Mouse (Mus musculus) lung, postnatal 10 days (tissue): ENCODE measurements at regions not wholly inside any gene's neighbourhood (a gene's known extent, or its start where the extent isn't known, plus 50 kb on each side); places are given as distances from the start of the nearest gene placed in this dataset.
A peak's percentile ranks its signal among the peaks of the same experiment; 100 is the strongest.
"Not testable (repeated sequence)": the region's sequence is repeated elsewhere in the genome, so short reads cannot be mapped to it uniquely, and the experiment has no call there.

ENCODE experiments used
- DNase-seq: peaks from one replicate; pipeline ENCODE4 v3.0.0; 2021

- no peak for DNase-seq
Observed at GRCm38 (mm10) chr1:64463715-64464290, 68.6 kb upstream of the Creb1 start.

GRCm38 (mm10) chr1:64461616-64462015 lies 70.8 kb upstream of the Creb1 start:
- DNase-seq = not testable (repeated sequence)

DNA sequence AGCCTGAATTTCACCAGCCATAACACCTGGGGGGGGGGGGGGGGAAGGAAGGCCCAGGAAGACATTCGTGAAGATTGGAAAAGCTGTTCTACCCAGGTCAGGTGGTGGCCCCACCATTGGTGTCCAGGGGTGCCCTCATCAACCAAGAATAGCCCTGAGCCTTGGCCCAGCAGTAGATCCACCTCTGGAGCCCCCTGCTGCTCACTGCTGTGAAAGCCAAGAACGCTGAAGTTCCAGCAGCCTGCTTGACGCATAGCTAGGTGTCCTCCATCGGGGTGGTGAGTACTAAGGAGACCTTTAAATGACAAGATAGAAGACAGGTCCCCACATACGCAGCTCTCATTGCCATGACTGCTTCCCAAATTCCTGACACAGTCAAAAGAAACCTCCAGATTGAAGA lies 74.6 kb upstream of the Creb1 start:
- DNase-seq = no peak

DNA sequence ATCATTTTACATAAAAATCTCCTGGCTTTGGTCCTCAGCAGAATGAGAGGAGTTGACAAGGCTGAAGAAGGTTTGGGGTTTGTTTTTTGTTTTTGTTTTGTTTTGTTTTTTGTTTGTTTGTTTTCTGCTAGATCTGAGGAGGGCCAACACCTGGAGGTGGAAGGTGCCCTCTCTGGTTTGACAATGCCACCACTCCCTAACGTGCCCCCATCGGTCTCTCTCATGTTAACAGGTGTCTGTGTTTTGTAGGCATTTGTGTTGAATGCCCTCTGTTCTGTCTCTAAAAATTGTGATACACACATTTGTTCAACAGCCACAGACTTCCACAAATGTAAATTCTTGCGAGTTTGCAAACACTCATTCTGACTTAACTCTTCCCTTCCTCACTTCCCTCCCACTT lies 83.3 kb upstream of the Creb1 start:
- no peak for DNase-seq

DNA sequence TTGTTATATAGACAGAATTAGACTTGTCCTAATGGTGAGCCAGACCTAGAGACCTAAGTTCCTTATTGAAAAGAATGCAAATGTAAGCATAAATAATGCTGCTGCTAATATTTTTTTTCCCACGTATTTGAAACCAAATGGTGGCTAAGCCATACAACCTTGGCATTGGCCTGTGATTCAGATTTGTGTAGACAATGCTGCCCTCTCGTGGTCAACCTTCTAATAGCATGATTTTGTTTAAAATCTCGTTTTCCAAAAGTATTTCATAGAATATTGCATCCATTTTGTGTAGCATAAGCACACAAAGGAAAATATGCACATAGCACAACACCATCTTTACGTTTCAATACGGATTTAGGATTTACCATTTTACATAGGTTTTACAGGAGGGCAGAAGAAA lies 84.4 kb upstream of the Creb1 start:
- DNase-seq = peak; percentile 78

DNA sequence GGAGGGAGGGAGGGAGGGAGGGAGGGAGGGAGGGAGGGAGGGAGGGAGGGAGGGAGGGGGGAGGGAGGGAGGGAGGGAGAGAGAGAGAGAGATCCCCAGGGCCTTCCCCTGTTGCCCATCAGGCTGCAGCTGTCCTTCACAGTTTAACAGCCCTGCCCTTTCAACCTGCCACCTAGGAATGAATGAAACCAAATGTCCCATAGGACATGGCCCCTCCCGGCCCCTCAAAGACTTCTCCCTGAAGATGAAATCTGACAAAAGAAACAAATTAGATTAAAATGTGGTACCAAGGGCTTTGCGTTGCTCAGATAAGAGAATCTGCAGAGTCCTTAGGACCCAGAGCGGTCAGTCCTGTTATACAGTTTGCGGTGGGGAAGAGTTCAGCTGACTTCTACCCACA lies 86.0 kb upstream of the Creb1 start:
- DNase-seq = no peak

GRCm38 (mm10) chr1:64445919-64446318 lies 86.5 kb upstream of the Creb1 start:
- DNase-seq = peak; percentile 84

GRCm38 (mm10) chr1:64443436-64443835 lies 89.0 kb upstream of the Creb1 start:
- DNase-seq = no peak

- DNase-seq = no peak
Observed at GRCm38 (mm10) chr1:64442179-64442874, 90.1 kb upstream of the Creb1 start.

- DNase-seq = no peak
Observed at GRCm38 (mm10) chr1:64423256-64423655, 109.2 kb upstream of the Creb1 start.

GRCm38 (mm10) chr1:64418567-64418966 lies 113.9 kb upstream of the Creb1 start:
- no peak for DNase-seq

- no peak for DNase-seq
Observed at GRCm38 (mm10) chr1:64415906-64416305, 116.5 kb upstream of the Creb1 start.

DNA sequence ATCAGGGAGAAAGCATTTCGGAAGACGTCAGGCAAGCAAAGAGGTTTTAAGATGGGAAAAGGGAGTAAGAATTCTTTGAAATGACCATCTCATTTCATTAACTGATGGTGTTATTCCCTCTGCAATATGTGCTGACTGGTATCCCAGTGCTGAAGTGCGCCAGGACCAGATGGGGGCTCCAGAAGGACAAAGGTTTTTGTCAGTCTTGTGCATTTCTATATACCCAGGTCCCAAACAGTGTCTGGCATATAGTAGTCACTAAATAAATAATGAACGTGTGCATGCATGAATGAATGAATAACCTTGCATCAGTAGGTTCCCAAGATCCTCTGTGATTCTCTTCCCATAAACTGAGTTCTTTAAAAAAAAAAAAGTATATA lies 119.3 kb upstream of the Creb1 start:
- no peak for DNase-seq

DNA sequence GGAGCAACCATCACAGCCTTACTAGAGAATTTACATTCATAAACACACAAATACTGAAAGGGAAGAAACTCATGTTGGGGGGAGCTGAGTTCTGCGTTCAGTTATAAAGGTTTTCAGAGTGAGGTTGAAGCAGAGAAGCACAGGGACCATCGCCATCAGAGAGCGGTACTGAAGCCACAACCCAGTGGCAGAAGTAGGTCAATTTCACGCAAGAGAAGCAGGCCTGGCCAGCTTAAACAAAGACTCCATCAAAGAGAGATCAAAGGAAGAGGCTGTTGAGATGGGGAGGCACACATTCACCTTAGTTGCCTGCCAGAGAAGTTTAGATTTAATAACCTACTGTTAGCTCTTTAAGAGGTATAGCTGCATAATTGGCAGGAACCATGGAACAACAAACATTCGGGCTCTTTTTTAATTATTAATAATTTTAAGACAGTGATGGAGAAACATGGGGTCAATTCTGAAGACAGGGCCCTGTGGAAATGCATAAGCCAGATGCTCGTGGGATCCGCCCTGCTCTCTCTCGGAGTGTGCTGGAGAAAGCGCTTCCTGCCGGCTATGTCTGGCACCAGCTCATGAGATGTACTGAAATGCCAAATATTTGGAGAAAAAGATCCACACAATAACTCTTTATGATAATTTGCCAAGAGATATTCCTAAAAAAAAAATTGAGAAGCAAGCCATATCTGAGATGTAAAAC lies 119.8 kb upstream of the Creb1 start:
- no peak for DNase-seq

DNA sequence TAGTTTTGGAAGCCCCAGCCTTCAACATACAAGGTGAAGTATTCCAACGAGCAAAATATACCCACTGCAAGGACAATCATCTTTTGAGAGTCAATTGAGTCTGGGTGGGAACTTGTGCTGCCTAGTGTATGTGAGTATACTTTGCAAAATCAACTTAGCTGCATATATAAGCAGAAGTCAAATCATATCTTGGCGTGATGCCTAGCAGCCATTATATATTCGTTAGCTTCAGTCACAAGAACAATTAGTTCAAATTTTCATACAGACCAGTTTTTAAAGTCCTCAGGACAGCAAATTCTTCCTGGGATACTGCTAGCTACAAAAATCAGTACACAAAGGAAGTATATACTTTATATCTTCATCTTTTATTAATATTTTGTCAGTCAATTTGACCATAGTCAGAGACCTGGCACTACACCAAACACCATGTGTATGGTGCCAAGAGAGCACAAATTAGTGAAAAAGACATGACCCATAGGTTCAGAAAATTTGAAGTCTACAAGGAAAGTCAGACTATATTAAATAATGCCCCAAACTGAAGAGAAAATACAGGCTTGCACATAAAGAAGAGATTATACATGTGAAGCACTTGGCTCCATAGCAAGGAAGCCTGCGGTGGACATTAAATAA lies 120.5 kb upstream of the Creb1 start:
- DNase-seq = no peak

DNA sequence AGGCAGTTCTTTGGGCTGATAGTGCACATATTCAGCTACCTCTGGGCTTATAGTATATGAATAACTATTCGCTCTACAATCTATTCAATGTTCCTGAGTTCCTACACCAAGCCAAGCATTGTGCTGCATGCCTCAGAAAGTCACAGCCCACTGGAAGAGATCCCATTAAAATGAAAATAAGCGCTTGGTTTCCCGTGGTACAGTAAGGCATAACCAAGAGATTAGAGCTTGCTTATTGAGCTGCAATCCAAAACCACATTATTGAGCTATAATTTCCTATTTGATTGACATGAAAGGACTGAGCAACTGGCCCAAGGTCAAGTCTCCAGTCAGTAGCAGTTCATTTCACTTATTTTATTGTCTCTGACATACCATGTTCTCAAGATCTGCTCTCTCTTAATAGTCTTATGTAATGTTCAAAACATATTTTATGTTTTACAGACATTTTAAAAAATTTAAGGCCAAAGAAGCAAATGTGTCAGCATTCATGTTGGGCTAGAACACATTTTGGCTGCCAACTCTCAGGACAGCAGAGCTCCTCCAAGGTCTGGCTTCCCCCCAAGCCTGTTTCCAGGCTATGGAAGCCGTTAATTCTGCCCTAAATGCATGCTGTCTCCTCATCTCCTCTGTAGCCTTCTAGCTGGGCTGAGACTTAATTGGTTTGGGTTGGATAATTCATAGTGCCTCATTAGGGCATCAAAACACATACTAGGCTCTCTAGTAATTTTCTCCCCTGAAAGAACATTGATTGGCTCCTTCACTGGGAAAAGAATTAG lies 123.5 kb upstream of the Creb1 start:
- peak; percentile 23 for DNase-seq

- no peak for DNase-seq
Observed at GRCm38 (mm10) chr1:64391525-64391924, 140.9 kb upstream of the Creb1 start.

- no peak for DNase-seq
Observed at GRCm38 (mm10) chr1:64381264-64381663, 151.2 kb upstream of the Creb1 start.

- DNase-seq = not testable (repeated sequence)
Observed at GRCm38 (mm10) chr1:64376426-64376825, 156.0 kb upstream of the Creb1 start.

- DNase-seq = peak; percentile 15
Observed at GRCm38 (mm10) chr1:64374286-64375071, 158.0 kb upstream of the Creb1 start.

DNA sequence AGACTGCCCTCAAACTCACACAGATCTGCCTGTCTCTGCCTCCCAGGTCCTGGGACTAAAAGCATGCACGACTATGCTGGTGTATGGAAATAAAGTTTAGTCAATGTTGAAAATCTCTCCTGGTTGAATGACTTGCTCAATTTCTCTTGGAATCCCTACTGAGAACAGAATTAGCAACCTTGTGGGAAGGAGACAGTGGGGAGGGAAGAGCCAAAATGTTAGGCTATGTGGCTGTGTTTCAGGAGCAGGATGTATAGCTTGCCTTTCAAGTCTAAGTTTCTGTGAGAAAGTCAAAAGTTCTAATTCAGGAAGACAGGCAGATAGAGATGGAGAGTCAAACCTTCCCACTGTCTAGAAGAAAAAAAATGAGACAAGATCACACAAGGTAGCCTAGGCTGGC lies 168.3 kb upstream of the Creb1 start:
- DNase-seq = no peak

DNA sequence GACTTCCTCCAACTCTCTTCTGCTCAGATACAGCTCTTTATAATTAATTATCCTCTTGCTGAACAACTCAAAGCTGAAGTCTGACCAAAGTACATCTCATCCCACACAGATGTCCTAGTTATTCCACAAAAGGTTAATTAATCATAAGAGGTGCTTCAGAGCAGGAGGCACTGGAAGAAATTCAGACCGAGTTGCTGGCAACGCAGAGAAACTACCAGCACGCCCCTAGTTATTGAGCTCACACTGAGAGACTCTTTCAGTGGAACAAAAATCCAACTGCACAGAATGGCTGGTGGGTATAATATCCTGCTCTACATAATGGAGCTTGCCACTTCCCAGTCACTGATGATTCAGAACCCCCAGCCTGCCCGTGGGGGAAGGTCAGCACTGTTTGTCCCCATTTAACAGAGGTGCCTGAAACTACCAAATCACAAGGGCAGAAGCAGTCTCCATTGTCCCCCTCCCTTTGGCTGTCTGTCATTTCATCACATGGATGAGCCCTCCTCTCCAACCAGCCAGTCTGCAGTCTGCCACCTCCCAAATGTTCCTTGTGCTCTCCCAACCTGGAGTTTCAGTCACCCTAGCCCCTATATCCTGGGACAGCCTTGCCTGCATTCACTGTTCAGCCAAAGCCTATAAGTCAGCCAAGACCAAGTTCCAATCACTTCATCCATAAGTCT lies 170.3 kb upstream of the Creb1 start:
- DNase-seq = no peak
